Mouse (Mus musculus): Measurements from ENCODE around the gene Slc48a1. TPM values are rescaled to one million over a fixed set of nuclear protein-coding genes. Genes with fewer than 3 reads are reported as not detected.
A peak's percentile ranks its signal among the peaks of the same experiment; 100 is the strongest.

The Slc48a1 gene
- polyA plus RNA-seq, 1 experiment from 2014 or later, result 89.5 TPM

DNA sequence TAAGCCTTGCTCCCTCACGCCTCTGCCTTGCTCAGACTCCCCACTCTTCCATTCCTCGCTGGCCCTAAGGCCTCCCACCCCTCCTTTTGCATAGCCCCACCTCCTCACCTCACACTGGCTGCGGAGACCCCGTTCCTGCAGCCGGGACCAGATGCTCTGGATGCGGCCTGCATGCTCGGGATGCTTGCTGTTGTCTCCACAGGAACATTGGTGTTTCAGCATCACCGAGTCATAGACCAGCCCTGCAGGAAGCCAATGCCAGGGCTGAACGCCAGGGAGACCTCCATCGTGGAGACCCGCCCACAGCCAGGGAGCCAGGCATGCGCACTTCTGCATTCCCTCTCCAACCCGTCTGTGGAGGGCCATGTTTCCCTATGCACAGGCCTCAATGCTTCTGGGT lies 24.3 kb downstream of the Slc48a1 start:
- H3K9me3 ChIP-seq (replicated peaks), result no peaks in the 10 kb centered on the region
- no peak overlapping the region for H3K9ac ChIP-seq
- H3K27me3 ChIP-seq, result no peaks in the 10 kb centered on the region
- H3K4me3 ChIP-seq (replicated peaks), result no peak overlapping the region
- no peaks in the 10 kb centered on the region; the same call in 1 of the 2 replicates for H3K4me1 ChIP-seq (replicated peaks)
- peaks cover 50% of the 10 kb centered on the region for H3K36me3 ChIP-seq
- WGBS (ENCODE audit: insufficient replicate concordance), result 72% methylated on average over 13 of the region's 13 CpGs
- no peak for DNase-seq
- no peak overlapping the region for H3K4me2 ChIP-seq
- no peak for ATAC-seq (ENCODE audit: low read depth)
- no peak overlapping the region for H3K27ac ChIP-seq

DNA sequence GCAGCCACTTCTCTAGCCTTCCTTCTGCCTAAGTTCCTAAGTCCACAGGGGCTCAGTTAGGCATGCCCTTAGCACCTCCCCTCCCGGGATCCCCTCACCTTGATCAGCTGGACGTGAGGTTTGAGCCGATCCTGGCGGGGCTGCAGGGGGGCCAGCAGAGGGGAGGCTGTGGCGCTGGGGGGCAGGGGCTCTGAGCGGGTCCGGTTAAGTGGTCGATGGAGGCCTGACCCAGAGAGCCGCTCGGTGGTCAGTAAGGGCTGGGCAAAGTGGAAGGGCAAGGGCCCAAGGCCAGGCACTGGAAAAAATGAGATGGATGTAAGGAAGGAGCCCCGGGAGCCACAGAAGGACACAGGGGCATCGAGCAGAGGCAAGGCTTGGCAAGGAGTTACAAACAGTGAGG lies 29.5 kb downstream of the Slc48a1 start:
- Histone ChIP-seq H3K27me3 (no peaks in the 10 kb centered on the region), H3K9ac (no peak overlapping the region), H3K36me3 (peaks cover 43% of the 10 kb centered on the region), H3K4me2 (no peak overlapping the region), H3K27ac (no peak overlapping the region), H3K9me3 (replicated peaks) (no peaks in the 10 kb centered on the region), H3K4me3 (replicated peaks) (no peak overlapping the region), H3K4me1 (replicated peaks) (no peaks in the 10 kb centered on the region)
- ATAC-seq (ENCODE audit: low read depth), result no peak
- WGBS (ENCODE audit: insufficient replicate concordance), result 74% methylated on average over 12 of the region's 12 CpGs
- DNase-seq, result no peak

DNA sequence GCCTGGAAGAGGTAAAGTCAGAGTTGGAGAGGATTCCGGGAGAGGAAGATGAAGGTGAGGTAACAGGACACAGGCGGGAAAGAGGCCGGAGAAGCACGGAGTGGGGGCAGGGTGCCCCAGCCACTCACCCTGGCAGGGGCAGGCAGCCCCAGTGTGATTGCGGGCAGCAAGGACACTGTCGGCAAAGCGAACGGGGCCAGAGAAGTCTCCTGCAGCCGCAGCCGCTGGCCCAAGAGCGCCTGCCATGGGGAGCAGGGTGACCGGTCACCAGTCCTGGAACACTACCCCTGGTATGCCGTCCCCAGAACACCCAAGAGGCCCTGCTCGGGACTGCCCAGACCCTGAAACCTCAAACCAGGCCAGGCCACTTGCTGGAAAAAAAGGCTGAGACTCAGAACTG lies 30.2 kb downstream of the Slc48a1 start:
- H3K4me1 ChIP-seq (replicated peaks), result peaks cover 4% of the 10 kb centered on the region; the same call in 1 of the 2 replicates
- H3K4me2 ChIP-seq, result no peak overlapping the region
- ATAC-seq (ENCODE audit: low read depth) (no peak), DNase-seq (no peak)
- no peak overlapping the region for H3K4me3 ChIP-seq (replicated peaks)
- H3K9me3 ChIP-seq (replicated peaks), result no peaks in the 10 kb centered on the region
- no peaks in the 10 kb centered on the region for H3K27me3 ChIP-seq
- H3K36me3 ChIP-seq, result peaks cover 43% of the 10 kb centered on the region
- WGBS (ENCODE audit: insufficient replicate concordance), result 83% methylated on average over 14 of the region's 14 CpGs
- no peak overlapping the region for H3K9ac ChIP-seq
- no peak overlapping the region for H3K27ac ChIP-seq

DNA sequence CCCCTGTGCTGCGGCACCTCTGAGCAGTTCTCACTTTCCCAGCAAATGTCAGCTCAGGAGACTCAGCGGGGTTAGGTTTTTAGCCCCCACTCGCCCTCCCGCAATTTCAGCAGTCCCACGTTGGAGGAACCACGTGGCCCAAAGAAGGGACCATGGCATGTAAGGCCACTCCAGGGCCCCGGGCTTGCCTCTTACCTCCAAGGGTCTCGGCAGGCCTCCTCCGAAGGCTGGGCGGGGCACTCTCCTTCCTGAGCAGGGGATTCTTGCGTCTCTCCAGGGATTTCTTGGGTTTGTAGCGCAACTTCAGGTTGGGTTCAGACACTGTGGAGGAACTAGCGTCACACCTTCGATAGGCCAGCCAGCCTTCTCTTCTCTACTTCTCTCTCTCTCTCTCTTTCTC lies 30.9 kb downstream of the Slc48a1 start:
- Histone ChIP-seq H3K4me3 (replicated peaks) (no peak overlapping the region), H3K27ac (no peak overlapping the region), H3K36me3 (peaks cover 43% of the 10 kb centered on the region), H3K4me1 (replicated peaks) (peaks cover 11% of the 10 kb centered on the region), H3K4me2 (no peak overlapping the region), H3K9me3 (replicated peaks) (no peaks in the 10 kb centered on the region), H3K9ac (no peak overlapping the region), H3K27me3 (no peaks in the 10 kb centered on the region)
- WGBS (ENCODE audit: insufficient replicate concordance), result 84% methylated on average over 14 of the region's 14 CpGs
- no peak for ATAC-seq (ENCODE audit: low read depth)
- no peak for DNase-seq

DNA sequence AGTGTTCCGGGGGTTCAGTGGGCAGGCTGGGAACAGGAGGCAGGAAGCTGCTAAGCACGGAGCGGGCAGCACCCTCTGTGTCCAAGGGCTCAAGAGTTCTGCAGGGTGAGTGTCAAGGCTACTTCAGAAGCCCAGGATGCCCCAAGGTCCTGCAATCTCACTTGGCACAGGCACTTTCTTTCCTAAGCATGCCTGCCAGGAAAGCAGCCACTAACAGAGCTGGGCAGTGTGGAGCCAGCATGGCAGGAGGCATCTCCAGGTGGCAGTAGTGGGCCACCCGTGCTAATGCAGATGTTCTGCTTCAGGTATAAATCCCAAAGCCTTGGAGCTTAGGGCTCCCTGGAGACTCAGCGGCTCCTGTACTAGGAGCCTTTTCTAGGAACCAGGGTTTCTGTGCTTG lies 31.6 kb downstream of the Slc48a1 start:
- Histone ChIP-seq H3K27ac (no peak overlapping the region), H3K9ac (no peak overlapping the region), H3K4me1 (replicated peaks) (peaks cover 18% of the 10 kb centered on the region), H3K27me3 (no peaks in the 10 kb centered on the region), H3K4me2 (no peak overlapping the region), H3K4me3 (replicated peaks) (no peak overlapping the region), H3K9me3 (replicated peaks) (no peaks in the 10 kb centered on the region), H3K36me3 (peaks cover 38% of the 10 kb centered on the region)
- DNase-seq (no peak), ATAC-seq (ENCODE audit: low read depth) (no peak)
- WGBS (ENCODE audit: insufficient replicate concordance), result 82% methylated on average over 5 of the region's 5 CpGs

DNA sequence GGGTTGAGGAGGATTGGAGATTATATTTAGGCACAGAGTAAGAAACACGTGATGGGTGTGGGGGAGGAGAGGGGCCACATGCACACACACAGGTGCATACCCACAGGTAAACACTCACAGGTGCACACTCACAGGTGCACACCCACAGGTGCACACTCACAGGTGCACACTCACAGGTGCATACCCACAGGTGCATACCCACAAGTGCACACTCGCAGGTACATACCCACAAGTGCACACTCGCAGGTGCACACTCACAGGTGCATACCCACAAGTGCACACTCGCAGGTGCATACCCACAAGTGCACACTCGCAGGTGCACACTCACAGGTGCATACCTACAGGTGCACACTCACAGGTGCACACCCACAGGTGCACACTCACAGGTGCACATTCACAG lies 32.1 kb downstream of the Slc48a1 start:
- H3K9ac ChIP-seq, result no peak overlapping the region
- no peaks in the 10 kb centered on the region for H3K9me3 ChIP-seq (replicated peaks)
- H3K4me2 ChIP-seq, result no peak overlapping the region
- peaks cover 36% of the 10 kb centered on the region for H3K36me3 ChIP-seq
- no peaks in the 10 kb centered on the region for H3K27me3 ChIP-seq
- ATAC-seq (ENCODE audit: low read depth), result no peak
- WGBS (ENCODE audit: insufficient replicate concordance), result 77% methylated on average over 5 of the region's 5 CpGs
- no peak for DNase-seq
- H3K4me3 ChIP-seq (replicated peaks), result no peak overlapping the region
- no peak overlapping the region for H3K27ac ChIP-seq
- H3K4me1 ChIP-seq (replicated peaks), result peaks cover 23% of the 10 kb centered on the region

DNA sequence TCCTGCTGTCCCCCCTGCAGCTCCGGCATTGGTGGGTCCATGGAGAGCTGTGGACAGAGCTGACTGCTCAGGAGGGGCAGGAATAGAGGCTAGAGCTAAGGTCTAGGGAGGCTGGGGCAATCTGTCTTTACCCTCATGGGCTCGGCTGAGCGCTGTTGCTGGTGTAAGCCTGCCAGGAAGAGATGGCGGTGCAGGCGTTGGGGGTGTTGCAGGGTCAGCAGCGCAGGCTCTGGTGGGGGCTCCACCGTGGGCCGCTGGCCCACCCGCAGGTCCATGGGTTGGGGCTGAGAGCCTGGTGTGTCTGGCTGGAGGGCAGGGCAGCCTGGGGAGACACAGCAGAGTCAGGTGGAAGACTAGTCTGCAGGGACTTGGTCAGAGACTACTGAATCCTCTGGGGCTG lies 33.0 kb downstream of the Slc48a1 start:
- no peak overlapping the region for H3K4me2 ChIP-seq
- H3K9ac ChIP-seq, result no peak overlapping the region
- H3K36me3 ChIP-seq, result peaks cover 34% of the 10 kb centered on the region
- H3K27ac ChIP-seq, result no peak overlapping the region
- peaks cover 30% of the 10 kb centered on the region for H3K4me1 ChIP-seq (replicated peaks)
- no peak for DNase-seq
- H3K27me3 ChIP-seq, result no peaks in the 10 kb centered on the region
- ATAC-seq (ENCODE audit: low read depth), result no peak
- 78% methylated on average over 9 of the region's 9 CpGs for WGBS (ENCODE audit: insufficient replicate concordance)
- no peak overlapping the region for H3K4me3 ChIP-seq (replicated peaks)
- no peaks in the 10 kb centered on the region for H3K9me3 ChIP-seq (replicated peaks)

DNA sequence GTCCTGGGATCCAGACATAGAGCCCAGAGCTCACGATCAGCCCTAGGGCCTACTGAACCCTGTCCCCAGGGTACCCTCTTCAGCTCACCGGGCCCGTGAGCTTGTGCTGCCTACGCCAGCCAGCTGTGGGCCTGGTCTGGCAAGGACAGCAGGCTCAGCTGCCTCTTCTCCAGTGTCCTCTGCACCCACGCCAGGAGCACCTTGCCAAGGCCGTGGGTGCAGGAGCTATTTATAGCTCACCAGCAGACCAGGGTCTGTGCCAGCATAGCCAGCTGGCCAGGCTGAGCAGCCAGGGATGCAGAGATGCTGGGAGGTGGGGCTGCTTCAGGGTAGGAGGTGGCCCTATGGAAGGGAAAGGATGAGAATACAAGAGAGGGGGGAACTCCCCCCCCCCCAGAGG lies 33.8 kb downstream of the Slc48a1 start:
- no peak overlapping the region for H3K4me3 ChIP-seq (replicated peaks)
- WGBS (ENCODE audit: insufficient replicate concordance), result 75% methylated on average over 6 of the region's 6 CpGs
- H3K9me3 ChIP-seq (replicated peaks), result no peaks in the 10 kb centered on the region
- ATAC-seq (ENCODE audit: low read depth) (no peak), DNase-seq (no peak)
- H3K27ac ChIP-seq, result no peak overlapping the region
- H3K9ac ChIP-seq, result no peak overlapping the region
- no peak overlapping the region for H3K4me2 ChIP-seq
- peaks cover 31% of the 10 kb centered on the region for H3K36me3 ChIP-seq
- H3K4me1 ChIP-seq (replicated peaks), result peaks cover 30% of the 10 kb centered on the region
- no peaks in the 10 kb centered on the region for H3K27me3 ChIP-seq

DNA sequence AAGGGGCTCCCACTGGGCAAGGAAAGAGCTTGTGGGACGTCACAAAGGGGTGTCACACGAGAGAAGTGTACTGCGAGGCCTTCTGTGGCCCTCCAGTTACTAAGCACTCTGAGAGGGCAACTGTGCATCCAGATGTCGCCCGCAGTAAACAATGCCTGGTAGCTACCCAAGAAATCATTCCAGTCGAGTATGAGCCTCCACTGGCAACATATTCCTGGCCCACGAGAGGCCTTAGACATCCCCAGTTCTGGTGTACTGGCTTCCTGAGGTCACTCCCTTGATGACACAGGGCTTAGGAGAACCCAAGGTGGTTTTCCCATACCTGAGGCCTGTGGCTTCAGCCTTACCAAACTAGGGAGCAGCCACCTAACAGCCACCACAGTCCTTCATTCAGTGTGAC lies 34.6 kb downstream of the Slc48a1 start:
- WGBS (ENCODE audit: insufficient replicate concordance), result 63% methylated on average over 7 of the region's 7 CpGs
- no peak overlapping the region for H3K9ac ChIP-seq

DNA sequence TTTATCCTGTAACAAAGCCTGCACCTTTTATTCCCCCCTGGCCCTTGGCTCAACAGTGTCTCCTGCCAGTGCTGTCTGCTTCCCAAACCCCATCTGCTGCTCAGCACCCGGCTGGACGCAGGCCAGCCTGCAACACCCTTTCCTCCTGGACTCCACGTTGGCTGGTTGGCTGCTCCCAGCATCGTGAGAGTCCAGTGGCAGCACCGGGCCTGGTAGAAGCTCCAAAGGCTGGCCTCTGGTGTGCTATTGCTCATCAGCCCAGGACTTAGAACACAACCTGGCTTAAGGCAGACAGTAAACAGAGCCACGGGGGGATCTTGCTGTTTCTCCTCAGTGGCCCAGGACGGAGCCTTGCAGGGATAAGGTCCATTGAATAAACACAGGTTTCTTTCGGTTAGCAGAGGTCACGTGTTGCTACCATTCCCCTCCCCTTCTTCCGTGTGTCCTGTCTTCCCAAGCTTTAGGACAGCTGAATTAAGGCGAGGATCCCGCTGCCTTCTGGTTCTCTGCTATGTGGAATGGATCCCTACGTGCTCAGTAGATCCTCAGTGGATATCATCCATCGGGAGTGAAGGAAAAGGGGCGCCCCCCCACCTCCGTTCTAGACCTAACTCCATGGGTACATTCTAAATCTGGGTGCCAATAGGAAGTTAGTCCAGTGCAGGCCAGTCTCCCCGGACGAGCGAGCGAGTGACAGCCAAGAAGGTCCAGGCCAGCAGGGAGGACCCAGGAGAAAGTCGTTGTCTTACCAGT lies 35.3 kb downstream of the Slc48a1 start:
- 68% methylated on average over 21 of the region's 21 CpGs for WGBS (ENCODE audit: insufficient replicate concordance)
- H3K4me1 ChIP-seq (replicated peaks), result peaks cover 34% of the 10 kb centered on the region
- ATAC-seq (ENCODE audit: low read depth) (no peak), DNase-seq (no peak)
- no peaks in the 10 kb centered on the region for H3K27me3 ChIP-seq
- peaks cover 17% of the 10 kb centered on the region for H3K36me3 ChIP-seq
- no peak overlapping the region for H3K4me3 ChIP-seq (replicated peaks)
- no peaks in the 10 kb centered on the region for H3K9me3 ChIP-seq (replicated peaks)
- H3K9ac ChIP-seq, result no peak overlapping the region
- no peak overlapping the region for H3K27ac ChIP-seq
- H3K4me2 ChIP-seq, result no peak overlapping the region

More for the DNA sequence above, 34.6 kb downstream of the Slc48a1 start:
- H3K27ac ChIP-seq, result no peak overlapping the region
- H3K4me1 ChIP-seq (replicated peaks), result peaks cover 31% of the 10 kb centered on the region
- no peak overlapping the region for H3K4me3 ChIP-seq (replicated peaks)
- DNase-seq (no peak), ATAC-seq (ENCODE audit: low read depth) (no peak)
- no peaks in the 10 kb centered on the region for H3K27me3 ChIP-seq
- no peaks in the 10 kb centered on the region for H3K9me3 ChIP-seq (replicated peaks)
- peaks cover 25% of the 10 kb centered on the region for H3K36me3 ChIP-seq
- H3K4me2 ChIP-seq, result no peak overlapping the region

DNA sequence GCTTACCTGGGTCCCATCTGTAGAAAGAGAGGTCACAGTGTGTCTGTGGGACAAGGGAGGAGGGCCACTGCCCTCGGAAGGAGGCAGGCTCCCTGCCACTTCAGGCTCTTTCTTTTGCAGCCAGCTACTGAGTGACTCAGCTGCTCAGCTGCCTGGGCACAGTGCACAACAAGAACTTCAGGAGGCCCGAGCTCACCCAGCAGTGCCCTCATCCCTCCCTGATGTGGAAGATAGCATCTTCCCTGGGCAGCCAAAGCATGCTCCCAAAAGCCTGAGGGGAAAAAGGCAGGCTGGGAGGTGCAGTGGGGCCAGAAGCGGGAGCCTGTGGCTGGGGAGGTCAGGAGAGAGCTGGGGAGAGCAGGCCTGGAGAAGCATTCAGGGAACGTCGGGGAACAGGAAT lies 36.4 kb downstream of the Slc48a1 start:
- DNase-seq (no peak), ATAC-seq (ENCODE audit: low read depth) (no peak)
- H3K4me3 ChIP-seq (replicated peaks), result no peak overlapping the region
- no peaks in the 10 kb centered on the region for H3K9me3 ChIP-seq (replicated peaks)
- H3K9ac ChIP-seq, result no peak overlapping the region
- peak overlapping the region; percentile 19; the same call in 1 of the 2 replicates for H3K27ac ChIP-seq
- peaks cover 13% of the 10 kb centered on the region for H3K36me3 ChIP-seq
- no peaks in the 10 kb centered on the region for H3K27me3 ChIP-seq
- peaks cover 34% of the 10 kb centered on the region for H3K4me1 ChIP-seq (replicated peaks)
- no peak overlapping the region for H3K4me2 ChIP-seq
- WGBS (ENCODE audit: insufficient replicate concordance), result 53% methylated on average over 5 of the region's 5 CpGs

DNA sequence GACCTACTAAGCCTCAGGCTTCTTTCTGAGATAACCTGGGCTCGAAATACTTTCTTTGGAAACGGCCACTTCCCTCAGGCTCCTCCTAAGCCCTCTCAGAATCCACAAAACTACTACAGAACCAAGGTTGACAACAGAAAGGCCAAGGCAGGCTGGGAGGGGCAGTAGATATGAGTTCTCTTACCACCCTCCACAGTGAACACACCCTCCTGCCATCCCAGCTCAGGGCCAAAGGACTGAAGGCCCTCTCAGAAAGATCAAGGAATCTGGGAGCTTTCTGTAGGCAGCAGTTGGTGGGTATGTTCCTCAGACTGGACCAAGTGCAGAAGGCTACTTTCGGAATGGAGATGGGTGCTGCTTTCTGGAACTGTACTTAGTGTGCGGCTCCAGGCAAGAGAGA lies 36.9 kb downstream of the Slc48a1 start:
- H3K36me3 ChIP-seq, result peaks cover 8% of the 10 kb centered on the region; the same call in 1 of the 2 replicates

More for the DNA sequence above, 36.9 kb downstream of the Slc48a1 start:
- Histone ChIP-seq H3K9me3 (replicated peaks) (no peaks in the 10 kb centered on the region), H3K27me3 (no peaks in the 10 kb centered on the region), H3K4me3 (replicated peaks) (no peak overlapping the region), H3K27ac (peak overlapping the region; percentile 19; the same call in 1 of the 2 replicates), H3K4me1 (replicated peaks) (peaks cover 34% of the 10 kb centered on the region), H3K9ac (no peak overlapping the region), H3K4me2 (no peak overlapping the region)
- 68% methylated on average over 4 of the region's 4 CpGs for WGBS (ENCODE audit: insufficient replicate concordance)
- DNase-seq (no peak), ATAC-seq (ENCODE audit: low read depth) (no peak)
